Mouse (Mus musculus) ES-E14 (cell line): ENCODE measurements around the gene Svop.

ENCODE experiments used
- CHD2 ChIP-seq: IDR thresholded peaks from 2 replicates; pipeline ENCODE4 v1.6.1; 2014; ENCODE audit warnings: mild to moderate bottlenecking, low read depth, low read length, inconsistent platforms
- HCFC1 ChIP-seq: IDR thresholded peaks from 2 replicates; pipeline ENCODE4 v1.6.1; 2012; ENCODE audit warnings: low read length, inconsistent platforms, borderline replicate concordance; ENCODE audit not compliant: insufficient read depth
- MAFK ChIP-seq: IDR thresholded peaks from 2 replicates; pipeline ENCODE4 v1.6.1; 2014; ENCODE audit warnings: mild to moderate bottlenecking, low read depth, low read length, inconsistent platforms; ENCODE audit not compliant: insufficient read depth
- ZC3H11A ChIP-seq: IDR thresholded peaks from 2 replicates; pipeline ENCODE4 v1.6.1; 2012; ENCODE audit warnings: low read depth, mild to moderate bottlenecking, inconsistent platforms, low read length, borderline replicate concordance
- ZNF384 ChIP-seq: IDR thresholded peaks from 2 replicates; pipeline ENCODE4 v1.6.1; 2012; ENCODE audit warnings: low read depth, low read length, inconsistent platforms

DNA sequence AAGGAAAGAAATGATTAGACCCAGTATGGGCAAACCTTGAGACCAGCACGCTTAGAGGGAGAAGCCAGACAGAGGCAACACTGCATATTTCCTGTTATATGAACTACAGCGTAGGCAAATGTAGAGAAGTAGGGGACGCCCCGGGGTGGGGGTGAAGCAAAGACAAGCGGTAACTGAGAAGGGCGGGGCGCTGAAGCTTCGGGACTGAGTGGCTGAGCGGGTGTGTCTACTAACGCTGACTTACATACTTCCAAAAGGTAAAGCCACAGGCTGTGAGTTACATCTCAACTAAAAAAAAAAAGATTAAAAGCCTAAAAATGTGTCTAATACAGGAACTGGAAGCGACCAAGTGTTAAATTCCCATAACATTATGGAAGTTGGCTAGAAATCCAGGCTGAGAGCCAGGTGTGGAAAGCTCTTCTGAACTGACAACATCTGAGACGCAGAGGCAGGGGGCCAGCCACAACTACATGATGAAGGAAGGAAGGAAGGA is 99.0 kb downstream of the Svop start:
- TF ChIP-seq CHD2 (no peak), ZC3H11A (no peak), ZNF384 (no peak), HCFC1 (no peak), MAFK (no peak)
